Mouse (Mus musculus): Measurements from ENCODE around the gene Zbtb20. TPM values are rescaled to one million over a fixed set of nuclear protein-coding genes. Genes with fewer than 3 reads are reported as not detected.

Zbtb20 gene
- polyA plus RNA-seq, 1 experiment from 2014 or later: 44.1 TPM

- H3K9me3 ChIP-seq (ENCODE audit: control insufficient read depth, low read length): no peaks in the 10 kb centered on the region
- DNase-seq (ENCODE audit: low spot score) (no peak), ATAC-seq (ENCODE audit: insufficient read depth, low FRiP score, low TSS enrichment) (no peak)
- H3K27me3 ChIP-seq (ENCODE audit: control insufficient read depth, insufficient read depth, low read length): no peaks in the 10 kb centered on the region
- WGBS: 17% methylated on average over 2 of the region's 2 CpGs
- H3K4me1 ChIP-seq (ENCODE audit: control insufficient read depth, insufficient read depth, low read length): peaks cover 7% of the 10 kb centered on the region
- no peak overlapping the region for H3K4me2 ChIP-seq (ENCODE audit: low read depth)
- H3K36me3 ChIP-seq (ENCODE audit: control insufficient read depth, insufficient read depth, low read length): no peaks in the 10 kb centered on the region
- H3K4me3 ChIP-seq (ENCODE audit: low read depth, low read length): no peak overlapping the region
- no peak overlapping the region for H3K9ac ChIP-seq (ENCODE audit: low read length)
- H3K27ac ChIP-seq (ENCODE audit: low read depth, low read length): no peak overlapping the region
Measured at GRCm38 (mm10) chr16:43620359-43620758, 744.7 kb downstream of the Zbtb20 start.

DNA sequence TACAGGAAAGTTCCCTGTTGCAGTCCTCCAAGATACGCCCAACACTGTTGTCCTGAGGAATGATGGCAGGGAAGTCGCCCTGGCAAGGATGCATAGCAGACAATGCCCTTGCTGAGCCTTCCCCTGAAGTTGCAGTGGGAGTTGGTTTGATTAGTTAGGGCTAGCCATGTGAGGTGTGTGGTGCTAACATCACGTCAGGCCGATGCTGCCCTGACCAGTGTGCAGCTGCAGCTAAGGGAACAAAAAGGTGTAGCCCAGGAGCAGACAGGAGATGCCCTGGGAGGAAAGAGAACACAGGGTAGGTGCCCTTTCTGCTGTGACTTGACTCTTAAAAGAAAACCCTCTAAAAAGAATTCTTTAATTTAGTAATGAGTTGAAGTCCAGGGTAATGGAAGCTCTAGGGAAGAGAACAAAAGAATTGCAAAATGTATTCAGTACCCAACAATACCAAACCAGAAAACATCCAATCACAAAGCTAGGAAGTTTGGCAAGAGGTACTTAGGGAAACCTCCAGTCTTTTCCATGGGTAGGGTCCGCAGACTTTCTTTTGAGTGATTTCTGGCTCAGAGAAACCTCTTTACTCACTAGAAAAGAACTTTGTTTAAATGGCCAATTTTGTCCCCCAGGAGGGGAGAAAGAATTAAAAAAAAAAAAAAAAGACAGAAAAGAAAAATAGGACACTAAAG lies 747.8 kb downstream of the Zbtb20 start:
- Histone ChIP-seq H3K4me1 (ENCODE audit: control insufficient read depth, insufficient read depth, low read length) (peaks cover 7% of the 10 kb centered on the region), H3K9me3 (ENCODE audit: control insufficient read depth, low read length) (no peaks in the 10 kb centered on the region), H3K4me3 (ENCODE audit: low read depth, low read length) (no peak overlapping the region), H3K27me3 (ENCODE audit: control insufficient read depth, insufficient read depth, low read length) (no peaks in the 10 kb centered on the region), H3K4me2 (ENCODE audit: low read depth) (no peak overlapping the region), H3K36me3 (ENCODE audit: control insufficient read depth, insufficient read depth, low read length) (no peaks in the 10 kb centered on the region), H3K9ac (ENCODE audit: low read length) (no peak overlapping the region), H3K27ac (ENCODE audit: low read depth, low read length) (no peak overlapping the region)
- no peak for ATAC-seq (ENCODE audit: insufficient read depth, low FRiP score, low TSS enrichment)
- DNase-seq (ENCODE audit: low spot score): no peak
- 64% methylated on average over 5 of the region's 5 CpGs for WGBS

- no peaks in the 10 kb centered on the region for H3K36me3 ChIP-seq (ENCODE audit: control insufficient read depth, insufficient read depth, low read length)
- no peaks in the 10 kb centered on the region for H3K9me3 ChIP-seq (ENCODE audit: control insufficient read depth, low read length)
- no peak overlapping the region for H3K27ac ChIP-seq (ENCODE audit: low read depth, low read length)
- no peaks in the 10 kb centered on the region for H3K27me3 ChIP-seq (ENCODE audit: control insufficient read depth, insufficient read depth, low read length)
- DNase-seq (ENCODE audit: low spot score) (no peak), ATAC-seq (ENCODE audit: insufficient read depth, low FRiP score, low TSS enrichment) (no peak)
- no peak overlapping the region for H3K4me3 ChIP-seq (ENCODE audit: low read depth, low read length)
- 82% methylated on average over 4 of the region's 4 CpGs for WGBS
- no peak overlapping the region for H3K9ac ChIP-seq (ENCODE audit: low read length)
- H3K4me2 ChIP-seq (ENCODE audit: low read depth): no peak overlapping the region
- H3K4me1 ChIP-seq (ENCODE audit: control insufficient read depth, insufficient read depth, low read length): peaks cover 7% of the 10 kb centered on the region
Measured at GRCm38 (mm10) chr16:43624876-43625275, 749.2 kb downstream of the Zbtb20 start.

- no peaks in the 10 kb centered on the region for H3K27me3 ChIP-seq (ENCODE audit: control insufficient read depth, insufficient read depth, low read length)
- peaks cover 7% of the 10 kb centered on the region for H3K4me1 ChIP-seq (ENCODE audit: control insufficient read depth, insufficient read depth, low read length)
- H3K27ac ChIP-seq (ENCODE audit: low read depth, low read length): no peak overlapping the region
- no peaks in the 10 kb centered on the region for H3K36me3 ChIP-seq (ENCODE audit: control insufficient read depth, insufficient read depth, low read length)
- H3K4me2 ChIP-seq (ENCODE audit: low read depth): no peak overlapping the region
- H3K4me3 ChIP-seq (ENCODE audit: low read depth, low read length): no peak overlapping the region
- DNase-seq (ENCODE audit: low spot score) (no peak), ATAC-seq (ENCODE audit: insufficient read depth, low FRiP score, low TSS enrichment) (no peak)
- WGBS: 76% methylated on average over 2 of the region's 2 CpGs
- H3K9me3 ChIP-seq (ENCODE audit: control insufficient read depth, low read length): no peaks in the 10 kb centered on the region
- H3K9ac ChIP-seq (ENCODE audit: low read length): no peak overlapping the region
Measured at GRCm38 (mm10) chr16:43625289-43625688, 749.6 kb downstream of the Zbtb20 start.

- Histone ChIP-seq H3K27me3 (ENCODE audit: control insufficient read depth, insufficient read depth, low read length) (no peaks in the 10 kb centered on the region), H3K4me1 (ENCODE audit: control insufficient read depth, insufficient read depth, low read length) (peaks cover 4% of the 10 kb centered on the region), H3K4me2 (ENCODE audit: low read depth) (no peak overlapping the region), H3K27ac (ENCODE audit: low read depth, low read length) (no peak overlapping the region), H3K9me3 (ENCODE audit: control insufficient read depth, low read length) (no peaks in the 10 kb centered on the region), H3K9ac (ENCODE audit: low read length) (no peak overlapping the region), H3K4me3 (ENCODE audit: low read depth, low read length) (no peak overlapping the region), H3K36me3 (ENCODE audit: control insufficient read depth, insufficient read depth, low read length) (no peaks in the 10 kb centered on the region)
- 86% methylated on average over 5 of the region's 5 CpGs for WGBS
- ATAC-seq (ENCODE audit: insufficient read depth, low FRiP score, low TSS enrichment) (no peak), DNase-seq (ENCODE audit: low spot score) (no peak)
Measured at GRCm38 (mm10) chr16:43625956-43626355, 750.3 kb downstream of the Zbtb20 start.

DNA sequence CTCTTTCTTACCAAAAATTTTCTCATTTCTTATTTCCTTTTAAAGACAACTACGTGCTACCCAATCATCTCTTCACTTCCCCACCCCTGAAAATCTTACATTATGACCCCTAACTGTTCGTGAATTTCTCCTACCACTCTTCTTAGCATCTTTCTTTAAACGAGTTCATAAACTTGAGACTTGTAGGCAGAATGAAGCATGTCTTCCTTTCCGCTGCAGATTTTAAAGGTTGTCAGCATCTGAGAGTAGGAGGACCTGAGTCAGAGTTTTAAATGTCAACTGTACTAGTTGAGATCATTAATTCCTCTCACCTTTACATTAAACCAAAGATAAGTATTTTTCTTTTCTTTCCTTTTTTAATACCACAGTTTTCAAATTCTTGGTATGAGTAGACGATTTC lies 753.0 kb downstream of the Zbtb20 start:
- H3K27me3 ChIP-seq (ENCODE audit: control insufficient read depth, insufficient read depth, low read length): no peaks in the 10 kb centered on the region
- 90% methylated on average over 5 of the region's 5 CpGs for WGBS
- H3K9ac ChIP-seq (ENCODE audit: low read length): no peak overlapping the region
- no peaks in the 10 kb centered on the region for H3K4me1 ChIP-seq (ENCODE audit: control insufficient read depth, insufficient read depth, low read length)
- no peak for DNase-seq (ENCODE audit: low spot score)
- H3K9me3 ChIP-seq (ENCODE audit: control insufficient read depth, low read length): no peaks in the 10 kb centered on the region
- H3K4me2 ChIP-seq (ENCODE audit: low read depth): no peak overlapping the region
- no peaks in the 10 kb centered on the region for H3K36me3 ChIP-seq (ENCODE audit: control insufficient read depth, insufficient read depth, low read length)
- no peak overlapping the region for H3K4me3 ChIP-seq (ENCODE audit: low read depth, low read length)
- no peak for ATAC-seq (ENCODE audit: insufficient read depth, low FRiP score, low TSS enrichment)
- H3K27ac ChIP-seq (ENCODE audit: low read depth, low read length): no peak overlapping the region

DNA sequence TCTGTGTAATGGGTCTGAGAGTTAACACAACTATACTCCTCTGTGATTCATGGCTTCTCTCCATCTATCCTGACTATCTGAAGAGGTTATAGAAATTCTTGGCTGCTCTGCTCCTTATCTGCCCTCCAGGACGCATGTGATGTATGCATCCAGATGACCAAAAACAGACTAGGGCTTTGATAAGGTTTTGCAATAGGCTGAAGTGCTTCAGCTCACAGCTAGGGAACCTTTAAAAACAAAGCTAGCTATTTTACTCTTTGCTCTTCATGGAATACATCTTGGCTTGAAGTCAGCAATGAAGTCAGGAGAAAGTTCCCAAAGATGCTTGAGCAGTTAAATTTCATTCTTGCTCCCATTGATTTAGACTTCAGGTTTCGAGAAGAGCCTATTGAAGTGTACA lies 756.1 kb downstream of the Zbtb20 start:
- ATAC-seq (ENCODE audit: insufficient read depth, low FRiP score, low TSS enrichment): no peak
- Histone ChIP-seq H3K9me3 (ENCODE audit: control insufficient read depth, low read length) (no peaks in the 10 kb centered on the region), H3K4me3 (ENCODE audit: low read depth, low read length) (no peak overlapping the region), H3K27me3 (ENCODE audit: control insufficient read depth, insufficient read depth, low read length) (no peaks in the 10 kb centered on the region), H3K27ac (ENCODE audit: low read depth, low read length) (no peak overlapping the region), H3K9ac (ENCODE audit: low read length) (no peak overlapping the region), H3K36me3 (ENCODE audit: control insufficient read depth, insufficient read depth, low read length) (no peaks in the 10 kb centered on the region), H3K4me2 (ENCODE audit: low read depth) (no peak overlapping the region), H3K4me1 (ENCODE audit: control insufficient read depth, insufficient read depth, low read length) (no peaks in the 10 kb centered on the region)
- no peak for DNase-seq (ENCODE audit: low spot score)
- 83% methylated on average over 2 of the region's 2 CpGs for WGBS

DNA sequence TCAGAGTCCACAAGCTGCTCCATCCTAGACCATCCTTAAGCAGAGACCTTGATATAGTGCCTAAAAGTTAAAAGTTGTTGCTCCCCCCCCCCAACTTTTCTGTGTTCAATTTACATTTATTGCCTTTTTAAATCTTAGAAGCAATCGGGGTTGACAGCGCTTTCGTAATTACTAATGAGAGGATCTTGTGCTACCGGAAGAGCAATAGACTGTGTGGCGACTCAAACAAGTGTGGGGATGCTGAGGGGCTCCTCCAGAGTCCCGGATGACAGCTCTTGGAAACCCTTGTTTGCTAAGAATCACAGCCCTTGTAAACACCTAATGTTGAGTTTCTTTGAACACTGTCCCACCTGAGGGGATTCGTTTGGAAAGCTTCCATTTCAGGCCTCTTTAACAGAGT lies 758.4 kb downstream of the Zbtb20 start:
- DNase-seq (ENCODE audit: low spot score) (no peak), ATAC-seq (ENCODE audit: insufficient read depth, low FRiP score, low TSS enrichment) (no peak)
- Histone ChIP-seq H3K36me3 (ENCODE audit: control insufficient read depth, insufficient read depth, low read length) (no peaks in the 10 kb centered on the region), H3K4me3 (ENCODE audit: low read depth, low read length) (no peak overlapping the region), H3K27ac (ENCODE audit: low read depth, low read length) (no peak overlapping the region), H3K9ac (ENCODE audit: low read length) (no peak overlapping the region), H3K4me2 (ENCODE audit: low read depth) (no peak overlapping the region), H3K27me3 (ENCODE audit: control insufficient read depth, insufficient read depth, low read length) (no peaks in the 10 kb centered on the region), H3K9me3 (ENCODE audit: control insufficient read depth, low read length) (no peaks in the 10 kb centered on the region), H3K4me1 (ENCODE audit: control insufficient read depth, insufficient read depth, low read length) (no peaks in the 10 kb centered on the region)
- WGBS: 85% methylated on average over 7 of the region's 7 CpGs

DNA sequence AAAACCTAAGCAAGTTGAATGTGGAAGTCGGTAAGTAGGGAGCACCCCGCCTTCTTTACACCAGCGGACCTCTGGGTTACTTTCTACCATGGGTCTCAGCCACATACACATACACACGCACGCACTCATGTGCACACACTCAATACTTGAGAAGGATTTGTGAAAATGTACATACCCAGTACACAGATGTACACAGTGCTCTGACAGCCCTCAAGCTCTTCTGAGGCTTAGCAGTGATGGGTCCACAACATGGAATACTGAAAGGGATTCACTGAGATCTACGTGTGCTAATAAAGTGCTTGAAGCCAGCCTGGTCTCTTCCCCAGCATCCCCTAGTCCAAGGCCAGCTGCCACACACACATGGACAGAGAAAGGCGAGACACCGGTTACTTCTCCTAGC lies 761.6 kb downstream of the Zbtb20 start:
- no peaks in the 10 kb centered on the region; the same call in 1 of the 2 replicates for H3K36me3 ChIP-seq (ENCODE audit: control insufficient read depth, insufficient read depth, low read length)
- H3K27ac ChIP-seq (ENCODE audit: low read depth, low read length): no peak overlapping the region
- no peak for DNase-seq (ENCODE audit: low spot score)
- H3K4me3 ChIP-seq (ENCODE audit: low read depth, low read length): no peak overlapping the region
- H3K9me3 ChIP-seq (ENCODE audit: control insufficient read depth, low read length): no peaks in the 10 kb centered on the region
- H3K27me3 ChIP-seq (ENCODE audit: control insufficient read depth, insufficient read depth, low read length): no peaks in the 10 kb centered on the region
- WGBS: 94% methylated on average over 8 of the region's 8 CpGs
- H3K4me1 ChIP-seq (ENCODE audit: control insufficient read depth, insufficient read depth, low read length): no peaks in the 10 kb centered on the region
- H3K9ac ChIP-seq (ENCODE audit: low read length): no peak overlapping the region
- no peak overlapping the region for H3K4me2 ChIP-seq (ENCODE audit: low read depth)
- no peak for ATAC-seq (ENCODE audit: insufficient read depth, low FRiP score, low TSS enrichment)

Data from neural tube, embryonic 11.5 days (tissue).